ENCODE assay signal across 14 mouse cellular contexts in genomic region chr10:56754546-56755175, GRCm38 (mm10).
DNase-seq lines count a peak whose midpoint lies in the region; ATAC-seq and TF ChIP-seq lines count a peak whose summit lies in the region.
"Had no signal": no experiment of that assay in that cellular context is flagged by ENCODE, and none has a peak within 500 bp of the region (broad histone marks: within the 10 kb centered on the region; RNA-seq: fewer than 3 reads in every experiment).

No protein-coding gene starts in this region.

- ATAC-seq in heart, embryonic 12.5 days (ENCODE audit: insufficient number of reproducible peaks, low FRiP score), result no peak
- ATAC-seq in lung, postnatal 0 days, result peak; percentile 41
- no peak for ATAC-seq in monocyte, adult 5-6 weeks (replicated peaks; ENCODE audit: insufficient number of reproducible peaks, low FRiP score, low TSS enrichment, poor library complexity, severe bottlenecking)
- no peak for ATAC-seq in midbrain, embryonic 11.5 days (ENCODE audit: low FRiP score)
- ATAC-seq: forebrain, embryonic 13.5 days had no signal

- H3K27me3 ChIP-seq in heart, adult 2 months (ENCODE audit: control insufficient read depth, insufficient read depth, low read length), result no peaks in the 10 kb centered on the region
- no peaks in the 10 kb centered on the region for H3K27me3 ChIP-seq in heart, embryonic 12.5 days (replicated peaks)
- H3K27me3 ChIP-seq in lung, postnatal 0 days (replicated peaks; ENCODE audit: insufficient read depth, low read length), result no peaks in the 10 kb centered on the region
- no peaks in the 10 kb centered on the region for H3K27me3 ChIP-seq in midbrain, embryonic 11.5 days (ENCODE audit: control insufficient read depth, insufficient read depth, low read length)
- H3K27me3 ChIP-seq: forebrain, embryonic 13.5 days; limb, embryonic 15.5 days; stomach, embryonic 15.5 days had no signal

- TF ChIP-seq EP300 in heart, adult 2 months (IDR thresholded peaks at IDR 0.05; ENCODE audit: insufficient read depth, low read depth, low read length), result peak; percentile 73; the same call in 1 of the 2 replicates
- TF ChIP-seq EP300 in lung, postnatal 0 days (IDR thresholded peaks at IDR 0.05), result peak; percentile 48; the same call in 1 of the 2 replicates

- no peak; the same call in 1 of the 2 replicates for TF ChIP-seq POLR2A in heart, adult 2 months (IDR thresholded peaks at IDR 0.05; ENCODE audit: insufficient read depth, low read depth, low read length)

- peak overlapping the region; percentile 70 for H3K27ac ChIP-seq in heart, adult 2 months
- no peak overlapping the region for H3K27ac ChIP-seq in heart, embryonic 12.5 days (ENCODE audit: poor library complexity, severe bottlenecking)
- no peak overlapping the region for H3K27ac ChIP-seq in lung, postnatal 0 days (ENCODE audit: low read length)
- H3K27ac ChIP-seq in midbrain, embryonic 11.5 days (ENCODE audit: low read depth, low read length), result no peak overlapping the region
- H3K27ac ChIP-seq: forebrain, embryonic 13.5 days; limb, embryonic 15.5 days; macrophage; stomach, embryonic 15.5 days had no signal

- H3K36me3 ChIP-seq in heart, adult 2 months (ENCODE audit: control insufficient read depth, insufficient read depth, low read length), result peaks cover 7% of the 10 kb centered on the region
- H3K36me3 ChIP-seq in heart, embryonic 12.5 days, result no peaks in the 10 kb centered on the region
- H3K36me3 ChIP-seq in lung, postnatal 0 days (ENCODE audit: insufficient read depth, low read length), result no peaks in the 10 kb centered on the region
- no peaks in the 10 kb centered on the region for H3K36me3 ChIP-seq in midbrain, embryonic 11.5 days (ENCODE audit: control insufficient read depth, insufficient read depth, low read length)
- H3K36me3 ChIP-seq: limb, embryonic 15.5 days; stomach, embryonic 15.5 days had no signal

- H3K9me3 ChIP-seq in heart, embryonic 12.5 days (replicated peaks), result no peaks in the 10 kb centered on the region
- no peaks in the 10 kb centered on the region for H3K9me3 ChIP-seq in lung, postnatal 0 days (ENCODE audit: low read length)
- H3K9me3 ChIP-seq in midbrain, embryonic 11.5 days (ENCODE audit: control insufficient read depth, low read length), result no peaks in the 10 kb centered on the region
- H3K9me3 ChIP-seq: forebrain, embryonic 13.5 days; limb, embryonic 15.5 days; stomach, embryonic 15.5 days had no signal

- H3K79me2 ChIP-seq in heart, adult 2 months (replicated peaks; ENCODE audit: control insufficient read depth, insufficient read depth, low read length), result no peaks in the 10 kb centered on the region

- peak; percentile 49 to 60 for DNase-seq in heart, adult 2 months
- peak; percentile 6 to 10 for DNase-seq in adrenal gland, postnatal 36 days
- DNase-seq in heart, postnatal 36 days, result peak; percentile 33 to 48
- peak; percentile 14 for DNase-seq in lung, postnatal 0 days (ENCODE audit: low spot score)
- no peak for DNase-seq in B cell, adult 2 months
- DNase-seq in midbrain, embryonic 11.5 days (ENCODE audit: low spot score, missing footprints), result no peak
- DNase-seq: cerebellum, adult 11-12 months had no signal

- H3K4me1 ChIP-seq in heart, adult 2 months (ENCODE audit: control insufficient read depth, insufficient read depth, low read length), result peaks cover 2% of the 10 kb centered on the region
- H3K4me1 ChIP-seq in heart, embryonic 12.5 days (replicated peaks), result peaks cover 6% of the 10 kb centered on the region; the same call in 1 of the 2 replicates
- H3K4me1 ChIP-seq in lung, postnatal 0 days (ENCODE audit: insufficient read depth, low read depth, low read length), result no peaks in the 10 kb centered on the region
- H3K4me1 ChIP-seq in midbrain, embryonic 11.5 days (ENCODE audit: control insufficient read depth, insufficient read depth, low read length), result no peaks in the 10 kb centered on the region
- H3K4me1 ChIP-seq: forebrain, embryonic 13.5 days; limb, embryonic 15.5 days; stomach, embryonic 15.5 days had no signal

- no peak overlapping the region for H3K4me2 ChIP-seq in heart, embryonic 12.5 days
- H3K4me2 ChIP-seq in lung, postnatal 0 days (replicated peaks; ENCODE audit: low read depth, low read length), result no peak overlapping the region
- no peak overlapping the region for H3K4me2 ChIP-seq in midbrain, embryonic 11.5 days
- H3K4me2 ChIP-seq: forebrain, embryonic 13.5 days; limb, embryonic 15.5 days; stomach, embryonic 15.5 days had no signal

- intact Hi-C loops in heart, adult 2 months (cut with DNase I), result loop anchor here (1.0 to 5.0 kb wide), 5 partner anchors 63 to 374 kb away; no protein-coding TSS in a partner anchor
- intact Hi-C loops in heart, postnatal 36 days (cut with DNase I), result loop anchor here (2.0 to 5.0 kb wide), 4 partner anchors 68 to 498 kb away; no protein-coding TSS in a partner anchor

- no peak for TF ChIP-seq CTCF in heart, adult 2 months (IDR thresholded peaks at IDR 0.05)
- TF ChIP-seq CTCF in lung, postnatal 0 days (IDR thresholded peaks at IDR 0.05), result no peak

- WGBS in heart, adult 2 months, result 44% methylated on average over 11 of the region's 11 CpGs
- WGBS in heart, embryonic 12.5 days, result 76% methylated on average over 11 of the region's 11 CpGs
- WGBS in lung, postnatal 0 days, result 50% methylated on average over 11 of the region's 11 CpGs
- WGBS in midbrain, embryonic 11.5 days, result 88% methylated on average over 11 of the region's 11 CpGs

- H3K4me3 ChIP-seq in heart, adult 2 months, result no peak overlapping the region
- H3K4me3 ChIP-seq in heart, embryonic 12.5 days, result no peak overlapping the region
- no peak overlapping the region for H3K4me3 ChIP-seq in lung, postnatal 0 days (ENCODE audit: low read depth, low read length)
- no peak overlapping the region for H3K4me3 ChIP-seq in midbrain, embryonic 11.5 days (ENCODE audit: low read depth, low read length)
- H3K4me3 ChIP-seq: forebrain, embryonic 13.5 days; left cerebral cortex, adult 2 months; limb, embryonic 15.5 days; stomach, embryonic 15.5 days had no signal

- no peak overlapping the region for H3K9ac ChIP-seq in heart, adult 2 months (ENCODE audit: low read depth, low read length)
- H3K9ac ChIP-seq in heart, embryonic 12.5 days, result no peak overlapping the region
- H3K9ac ChIP-seq in lung, postnatal 0 days (replicated peaks; ENCODE audit: low read depth), result no peak overlapping the region
- H3K9ac ChIP-seq in midbrain, embryonic 11.5 days (ENCODE audit: low read length), result no peak overlapping the region
- H3K9ac ChIP-seq: forebrain, embryonic 13.5 days; limb, embryonic 15.5 days; stomach, embryonic 15.5 days had no signal

Comparison
In these comparisons a context has a peak if more than half of its experiments do, and no peak if none do; other contexts are left out.
1. DNase-seq: peak in heart, adult 2 months (2 of 2), adrenal gland, postnatal 36 days (2 of 2), heart, postnatal 36 days (2 of 2) and lung, postnatal 0 days (single experiment); none in B cell, adult 2 months (0 of 2) and midbrain, embryonic 11.5 days (single experiment).